Mouse (Mus musculus) skeletal muscle tissue, adult 2 months (tissue): ENCODE results near the gene Arpc1a.

ENCODE experiments used
- DNase-seq: peaks from one replicate; pipeline ENCODE4 v3.0.0-alpha.2; 2012; ENCODE audit warnings: low read depth, low spot score

The Arpc1a gene

DNA sequence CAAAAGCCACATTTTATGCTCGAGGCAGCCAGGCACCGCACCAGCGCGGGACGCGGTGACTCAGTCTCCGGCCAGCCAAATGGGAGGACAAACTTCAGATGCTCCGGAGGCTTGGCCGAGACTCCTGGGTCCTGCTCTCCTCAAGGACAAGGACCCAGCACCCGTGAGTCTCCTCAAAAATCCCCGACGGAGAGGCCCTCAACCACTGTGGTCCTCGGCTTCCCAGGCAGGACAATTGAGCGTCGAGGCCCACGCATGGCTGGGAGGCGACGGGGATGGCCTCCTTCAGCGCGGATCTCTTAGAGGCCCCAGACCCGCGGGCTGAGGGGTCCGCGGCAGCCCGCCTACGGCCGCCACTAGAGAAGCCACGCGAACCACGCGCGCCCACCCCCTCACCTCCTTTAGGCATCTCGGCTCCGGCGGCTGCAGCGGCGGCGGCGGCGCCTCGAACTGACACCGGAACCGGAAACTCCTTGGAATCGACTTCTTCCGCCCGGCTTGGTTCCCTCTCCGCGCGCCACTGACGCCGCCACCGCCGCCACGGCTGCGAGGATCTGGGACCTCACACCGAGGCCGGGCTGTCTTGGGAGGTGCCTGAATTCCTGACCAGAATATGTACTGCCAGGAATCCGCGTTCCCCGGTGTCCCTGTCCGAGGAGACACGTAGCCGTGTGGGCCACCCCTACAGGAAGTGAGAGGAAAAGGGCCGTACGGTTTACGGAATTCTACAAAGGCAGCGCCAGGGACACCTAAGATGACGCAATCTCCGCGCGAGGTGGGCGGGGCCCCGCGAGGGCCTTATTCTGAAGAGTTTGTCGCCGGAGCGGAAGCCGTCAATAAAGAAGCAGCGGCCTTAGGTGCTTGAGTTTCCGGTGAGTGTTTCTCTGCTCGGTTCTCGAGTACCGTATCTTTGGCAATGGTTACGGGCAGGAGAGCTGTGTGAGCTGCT lies 56.2 kb downstream of the Arpc1a start, which contains the start of the genes Pdap1 and Bud31:
Gene Pdap1 (minus strand): TSS at position 668 of the 949 bp plus-strand sequence.
Gene Bud31 (plus strand): TSS at position 792 of the 949 bp plus-strand sequence.
- peak; percentile 91 for DNase-seq

- no peak for DNase-seq
These were observed 57.0 kb downstream of the Arpc1a start for GRCm38 (mm10) chr5:145140611-145141010.

DNA sequence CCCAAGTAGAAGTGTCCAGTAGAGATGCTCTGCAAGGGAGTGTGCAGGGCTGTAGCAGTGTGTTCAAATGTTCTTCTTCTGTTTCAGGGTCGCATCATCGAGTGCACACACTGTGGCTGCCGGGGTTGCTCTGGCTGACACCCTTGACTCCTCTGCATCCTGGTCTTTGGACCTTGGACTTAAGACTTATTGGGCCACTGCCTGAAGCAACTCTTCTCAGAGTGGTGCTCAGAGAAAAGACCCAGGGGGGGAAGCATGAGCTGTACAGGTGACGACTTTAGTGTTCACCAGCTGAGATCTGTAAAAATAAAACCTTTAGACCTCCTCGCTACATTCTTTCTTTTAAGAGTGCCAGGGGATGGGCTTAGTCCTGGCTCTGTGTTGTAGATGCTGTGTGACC lies 64.1 kb downstream of the Arpc1a start:
- DNase-seq: no peak

DNA sequence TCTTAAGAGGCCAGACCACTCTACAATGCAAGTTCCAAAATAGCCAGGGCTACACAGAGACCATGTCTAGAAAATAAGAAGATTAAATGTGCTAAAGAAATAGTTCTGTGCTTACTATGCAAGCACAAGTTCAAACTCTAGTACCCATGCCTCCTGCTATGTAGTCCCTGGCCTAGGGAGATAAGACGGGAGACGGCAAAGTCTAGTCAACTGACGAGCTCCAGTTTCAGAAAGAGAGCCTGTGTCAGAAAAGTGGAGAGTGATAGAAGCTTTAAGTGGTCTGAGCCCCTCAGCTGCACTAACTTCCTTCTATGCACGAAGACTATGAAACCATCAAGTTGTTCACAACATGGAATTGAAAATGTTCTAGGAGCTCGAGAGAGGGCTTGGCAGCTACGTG lies 65.7 kb downstream of the Arpc1a start:
- no peak for DNase-seq

DNA sequence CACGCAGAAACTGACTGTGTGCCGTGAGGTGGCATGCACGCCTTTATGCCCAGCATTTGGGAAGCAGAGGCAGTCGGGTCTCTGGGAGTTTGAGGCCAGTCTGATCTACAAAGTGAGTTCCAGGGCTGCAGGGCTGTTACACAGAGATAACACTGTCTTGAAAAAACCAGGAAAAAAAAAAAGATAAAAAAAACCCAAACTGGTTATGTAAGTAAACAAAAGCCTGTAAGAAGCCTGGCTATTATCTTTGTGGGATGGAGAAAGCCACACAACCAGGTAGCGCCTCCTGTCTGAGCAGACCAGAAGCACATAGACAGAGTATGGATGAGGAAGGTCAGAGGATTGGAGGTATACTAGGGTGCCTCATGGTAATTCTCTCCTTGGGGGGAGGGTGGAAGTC lies 69.1 kb downstream of the Arpc1a start:
- DNase-seq: no peak
